Mouse (Mus musculus) erythroblast, embryonic 14.5 days (primary cell): ENCODE measurements around the gene Ergic1. TPM values are rescaled to one million over a fixed set of nuclear protein-coding genes. Genes with fewer than 3 reads are reported as not detected.

Experiments
- H3K27me3 ChIP-seq: 2 replicates; pipeline ENCODE4 v1.6.1; 2012; ENCODE audit warnings: inconsistent platforms; ENCODE audit not compliant: control insufficient read depth
- H3K36me3 ChIP-seq: 2 replicates; pipeline ENCODE4 v1.6.1; 2012; ENCODE audit warnings: mild to moderate bottlenecking, inconsistent platforms; ENCODE audit not compliant: control insufficient read depth
- H3K4me1 ChIP-seq: 2 replicates; pipeline ENCODE4 v1.6.1; 2012; ENCODE audit warnings: inconsistent platforms; ENCODE audit not compliant: control insufficient read depth
- H3K4me3 ChIP-seq: replicated peaks from 2 replicates; pipeline ENCODE3; 2012; ENCODE audit warnings: moderate library complexity, mild to moderate bottlenecking, inconsistent platforms
- H3K9me3 ChIP-seq: 2 replicates; pipeline ENCODE4 v1.6.1; 2012; ENCODE audit warnings: low read length, inconsistent platforms, mixed read lengths; ENCODE audit not compliant: control insufficient read depth
- GATA1 ChIP-seq: IDR thresholded peaks from 2 replicates; pipeline ENCODE4 v1.6.1; 2012; ENCODE audit warnings: low read length, inconsistent platforms, mixed read lengths
- TAL1 ChIP-seq: IDR thresholded peaks from 3 replicates; pipeline ENCODE4 v1.6.1; 2012; ENCODE audit warnings: low read length, inconsistent platforms, mixed read lengths
- polyA plus RNA-seq: library from polyadenylated mRNA; stranded (reverse); fragments of >175 nt; gene quantifications from 2 replicates; pipeline ENCODE4 v1.2.3, GENCODE M21; 2012

The Ergic1 gene
- polyA plus RNA-seq, 1 experiment, result 0.23 TPM

GRCm38 (mm10) chr17:26551104-26551503 lies 10.2 kb upstream of the Ergic1 start:
- no peak for TF ChIP-seq GATA1
- no peak for TF ChIP-seq TAL1
- H3K4me1 ChIP-seq, result peaks cover 20% of the 10 kb centered on the region
- H3K9me3 ChIP-seq, result no peaks in the 10 kb centered on the region
- peaks cover 67% of the 10 kb centered on the region for H3K27me3 ChIP-seq
- no peak overlapping the region for H3K4me3 ChIP-seq
- H3K36me3 ChIP-seq, result no peaks in the 10 kb centered on the region

- H3K9me3 ChIP-seq, result no peaks in the 10 kb centered on the region
- peaks cover 15% of the 10 kb centered on the region for H3K4me1 ChIP-seq
- peaks cover 66% of the 10 kb centered on the region for H3K27me3 ChIP-seq
- no peak for TF ChIP-seq TAL1
- no peak for TF ChIP-seq GATA1
- no peaks in the 10 kb centered on the region for H3K36me3 ChIP-seq
- no peak overlapping the region for H3K4me3 ChIP-seq
Observed at GRCm38 (mm10) chr17:26553033-26553432, 8.3 kb upstream of the Ergic1 start.

- Histone ChIP-seq H3K4me1 (peaks cover 47% of the 10 kb centered on the region), H3K36me3 (peaks cover 3% of the 10 kb centered on the region), H3K9me3 (no peaks in the 10 kb centered on the region), H3K27me3 (peaks cover 6% of the 10 kb centered on the region), H3K4me3 (peak overlapping the region; percentile 71)
- TF ChIP-seq TAL1 (no peak), GATA1 (no peak)
Observed at GRCm38 (mm10) chr17:26560526-26561289, 581 bp upstream of the Ergic1 start.

GRCm38 (mm10) chr17:26561651-26562181 lies 427 bp downstream of the Ergic1 start, which contains the start of gene Dusp1:
Gene Dusp1, minus strand, starts transcription at chr17:26562128.
- peaks cover 4% of the 10 kb centered on the region for H3K27me3 ChIP-seq
- no peaks in the 10 kb centered on the region; the same call in 1 of the 2 replicates for H3K9me3 ChIP-seq
- peaks cover 47% of the 10 kb centered on the region for H3K4me1 ChIP-seq
- peak within 1 kb of the TSS; percentile 71 for H3K4me3 ChIP-seq
- TF ChIP-seq GATA1, result no peak
- no peak for TF ChIP-seq TAL1
- H3K36me3 ChIP-seq, result peaks cover 6% of the 10 kb centered on the region

GRCm38 (mm10) chr17:26562292-26562691 lies 1.0 kb downstream of the Ergic1 start:
- H3K27me3 ChIP-seq, result peaks cover 4% of the 10 kb centered on the region
- peaks cover 6% of the 10 kb centered on the region for H3K36me3 ChIP-seq
- TF ChIP-seq TAL1, result no peak
- no peak for TF ChIP-seq GATA1
- H3K9me3 ChIP-seq, result no peaks in the 10 kb centered on the region; the same call in 1 of the 2 replicates
- peaks cover 47% of the 10 kb centered on the region for H3K4me1 ChIP-seq
- H3K4me3 ChIP-seq, result peak overlapping the region; percentile 71

- Histone ChIP-seq H3K9me3 (peaks cover 2% of the 10 kb centered on the region), H3K4me3 (no peak overlapping the region), H3K4me1 (peaks cover 46% of the 10 kb centered on the region), H3K27me3 (no peaks in the 10 kb centered on the region; the same call in 1 of the 2 replicates), H3K36me3 (peaks cover 13% of the 10 kb centered on the region)
- TF ChIP-seq TAL1, result no peak
- TF ChIP-seq GATA1, result no peak
Observed at GRCm38 (mm10) chr17:26563476-26563875, 2.2 kb downstream of the Ergic1 start.

GRCm38 (mm10) chr17:26564439-26564838 lies 3.1 kb downstream of the Ergic1 start:
- H3K4me1 ChIP-seq, result peaks cover 44% of the 10 kb centered on the region
- H3K36me3 ChIP-seq, result peaks cover 18% of the 10 kb centered on the region
- peaks cover 2% of the 10 kb centered on the region for H3K9me3 ChIP-seq
- no peak for TF ChIP-seq GATA1
- no peak overlapping the region for H3K4me3 ChIP-seq
- no peaks in the 10 kb centered on the region; the same call in 1 of the 2 replicates for H3K27me3 ChIP-seq

GRCm38 (mm10) chr17:26567142-26567817 lies 6.0 kb downstream of the Ergic1 start:
- TF ChIP-seq GATA1, result no peak
- no peak for TF ChIP-seq TAL1
- Histone ChIP-seq H3K36me3 (peaks cover 18% of the 10 kb centered on the region), H3K4me3 (no peak overlapping the region), H3K27me3 (no peaks in the 10 kb centered on the region), H3K4me1 (peaks cover 37% of the 10 kb centered on the region), H3K9me3 (peaks cover 2% of the 10 kb centered on the region)

GRCm38 (mm10) chr17:26567818-26568173 lies 6.5 kb downstream of the Ergic1 start:
- H3K4me1 ChIP-seq, result peaks cover 32% of the 10 kb centered on the region
- no peaks in the 10 kb centered on the region for H3K27me3 ChIP-seq
- TF ChIP-seq GATA1 (no peak), TAL1 (no peak)
- H3K9me3 ChIP-seq, result peaks cover 2% of the 10 kb centered on the region
- no peak overlapping the region for H3K4me3 ChIP-seq
- H3K36me3 ChIP-seq, result peaks cover 18% of the 10 kb centered on the region
